Mouse (Mus musculus): ENCODE measurements around the gene Shisa8. TPM values are rescaled to one million over a fixed set of nuclear protein-coding genes. Genes with fewer than 3 reads are reported as not detected.

Gene Shisa8
- total RNA-seq, 2 experiments from 2014 or later: not detected

DNA sequence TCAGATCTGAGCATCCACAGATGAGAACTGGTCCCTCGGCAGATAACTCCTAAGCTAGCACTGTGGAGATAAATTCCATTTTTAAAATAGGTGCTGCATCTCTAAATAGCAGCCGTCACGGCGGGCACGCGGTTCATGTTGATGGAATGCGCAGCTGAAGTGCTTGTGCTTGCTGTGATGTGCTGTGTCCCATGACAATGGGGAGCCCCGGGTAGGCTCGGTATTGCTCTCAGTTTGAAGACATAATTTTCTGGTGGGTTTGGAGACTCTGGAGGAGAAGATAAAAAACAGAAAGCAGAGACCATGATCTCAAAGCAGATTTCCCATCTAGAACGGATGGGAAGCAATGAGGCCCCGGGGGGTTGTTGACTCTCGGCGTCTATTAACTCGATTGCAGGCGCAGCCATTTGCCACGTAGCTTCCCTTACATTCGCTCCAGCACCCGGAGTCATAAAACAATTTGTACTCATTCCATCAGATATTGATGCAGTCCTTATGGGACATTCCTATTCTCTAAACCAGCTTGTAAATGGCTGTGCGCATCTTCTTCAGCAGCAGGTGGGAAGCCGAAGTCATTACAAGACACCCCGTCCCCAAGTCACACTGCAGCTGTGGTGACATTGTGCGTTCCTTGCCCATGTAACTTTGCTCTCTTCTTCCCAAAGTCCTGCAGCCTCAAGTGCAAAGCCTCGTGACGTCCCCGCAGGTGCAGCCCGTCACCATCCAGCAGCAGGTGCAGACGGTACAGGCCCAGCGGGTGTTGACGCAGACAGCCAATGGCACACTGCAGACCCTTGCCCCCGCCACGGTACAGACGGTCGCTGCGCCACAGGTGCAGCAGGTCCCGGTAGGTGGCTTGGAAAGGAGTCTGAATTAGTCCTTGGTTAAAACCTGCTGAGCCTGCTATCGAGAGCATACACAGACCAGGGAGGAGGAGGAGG is 41.9 kb downstream of the Shisa8 start:
- DNase-seq: no peak

DNA sequence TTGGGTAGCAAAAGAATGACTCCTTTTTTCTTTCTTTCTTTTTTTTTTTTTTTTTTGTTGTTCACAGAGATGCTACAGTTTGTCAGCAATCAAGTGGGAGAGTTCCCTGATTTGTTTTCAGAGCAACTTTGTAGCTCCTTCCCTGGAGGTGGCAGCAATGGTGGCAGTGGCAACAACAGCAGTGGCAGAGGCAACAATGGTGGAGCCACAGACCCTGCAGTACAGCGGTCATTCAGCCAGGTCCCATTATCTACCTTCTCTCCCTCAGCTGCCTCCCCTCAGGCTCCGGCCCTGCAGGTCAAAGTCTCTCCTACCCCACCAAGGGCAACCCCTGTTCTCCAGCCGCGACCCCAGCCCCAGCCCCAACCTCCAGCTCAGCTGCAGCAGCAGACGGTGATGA is 42.9 kb downstream of the Shisa8 start:
- DNase-seq: no peak

- DNase-seq: no peak
Measured at GRCm38 (mm10) chr15:82167201-82168168, 45.1 kb downstream of the Shisa8 start.

- DNase-seq: no peak
Measured at GRCm38 (mm10) chr15:82166240-82167100, 46.1 kb downstream of the Shisa8 start.

- peak; percentile 88 for DNase-seq
Measured at GRCm38 (mm10) chr15:82165332-82166239, 47.0 kb downstream of the Shisa8 start.

GRCm38 (mm10) chr15:82164496-82164895 is 48.1 kb downstream of the Shisa8 start:
- DNase-seq: no peak

GRCm38 (mm10) chr15:82164061-82164399 is 48.6 kb downstream of the Shisa8 start:
- no peak for DNase-seq

GRCm38 (mm10) chr15:82163356-82164060 is 49.1 kb downstream of the Shisa8 start:
- no peak for DNase-seq

- no peak for DNase-seq
Measured at GRCm38 (mm10) chr15:82161965-82162600, 50.5 kb downstream of the Shisa8 start.

DNA sequence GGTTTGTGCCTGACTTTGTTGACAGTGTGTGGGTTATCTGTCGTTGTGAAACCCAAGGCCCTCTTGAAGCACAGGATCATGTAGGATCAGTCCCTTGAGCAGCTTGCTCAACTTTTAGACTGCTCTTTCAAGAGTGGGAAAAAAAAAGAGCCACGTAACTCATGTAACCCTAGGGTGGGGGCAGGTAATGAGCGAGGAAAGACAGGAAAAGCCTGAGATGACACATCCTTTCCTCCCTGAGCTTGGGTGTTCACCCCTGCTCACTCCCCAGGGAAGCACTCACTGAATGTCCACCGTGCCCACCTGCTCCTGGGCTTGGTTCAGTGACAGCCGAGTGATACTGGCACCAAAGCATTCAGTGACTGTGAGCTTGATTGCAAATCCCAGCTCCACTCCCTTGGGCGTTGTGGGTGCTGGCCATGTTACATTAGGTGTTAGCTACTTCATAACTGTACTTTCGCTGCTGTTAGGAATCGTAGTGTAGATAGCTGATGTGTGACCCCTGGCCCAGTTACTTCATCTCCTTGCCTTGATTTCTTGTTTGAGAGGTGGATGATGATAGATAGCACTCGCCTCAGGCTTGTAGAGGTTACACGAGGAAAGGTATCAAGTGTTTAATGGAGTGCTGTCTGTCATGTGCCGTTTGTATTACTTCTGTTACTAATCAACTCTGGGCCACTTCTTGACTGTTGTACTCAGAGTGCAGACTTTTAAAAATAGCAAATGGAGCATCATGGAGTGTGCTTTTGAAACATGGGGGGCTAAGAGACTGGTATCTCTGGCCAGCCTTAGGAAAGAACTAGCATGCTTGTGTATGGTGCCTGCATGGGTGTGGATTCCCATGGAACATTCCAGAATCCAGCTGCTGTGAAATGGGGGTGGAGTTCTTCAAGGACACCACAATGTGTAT is 51.6 kb downstream of the Shisa8 start:
- no peak for DNase-seq

DNA sequence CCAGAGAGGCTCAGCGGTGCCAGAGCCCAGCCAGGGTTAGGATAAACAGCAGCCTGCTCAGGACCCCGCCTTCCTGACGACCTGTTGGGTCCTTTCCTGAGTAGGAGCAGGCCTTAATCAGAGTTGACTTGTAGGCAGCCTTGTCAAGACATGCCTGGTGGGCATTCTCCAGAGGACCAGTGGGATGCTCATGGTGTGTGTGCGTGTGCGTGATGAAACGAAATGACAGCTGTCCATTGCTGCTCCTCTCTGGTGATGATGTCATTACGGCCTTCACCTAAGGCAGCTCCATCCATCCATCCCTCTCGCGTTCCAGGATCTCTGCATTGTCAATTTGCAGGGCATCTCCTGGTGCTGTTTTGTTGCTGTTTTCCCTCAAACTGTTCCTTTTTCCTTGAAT is 53.1 kb downstream of the Shisa8 start:
- DNase-seq: no peak

DNA sequence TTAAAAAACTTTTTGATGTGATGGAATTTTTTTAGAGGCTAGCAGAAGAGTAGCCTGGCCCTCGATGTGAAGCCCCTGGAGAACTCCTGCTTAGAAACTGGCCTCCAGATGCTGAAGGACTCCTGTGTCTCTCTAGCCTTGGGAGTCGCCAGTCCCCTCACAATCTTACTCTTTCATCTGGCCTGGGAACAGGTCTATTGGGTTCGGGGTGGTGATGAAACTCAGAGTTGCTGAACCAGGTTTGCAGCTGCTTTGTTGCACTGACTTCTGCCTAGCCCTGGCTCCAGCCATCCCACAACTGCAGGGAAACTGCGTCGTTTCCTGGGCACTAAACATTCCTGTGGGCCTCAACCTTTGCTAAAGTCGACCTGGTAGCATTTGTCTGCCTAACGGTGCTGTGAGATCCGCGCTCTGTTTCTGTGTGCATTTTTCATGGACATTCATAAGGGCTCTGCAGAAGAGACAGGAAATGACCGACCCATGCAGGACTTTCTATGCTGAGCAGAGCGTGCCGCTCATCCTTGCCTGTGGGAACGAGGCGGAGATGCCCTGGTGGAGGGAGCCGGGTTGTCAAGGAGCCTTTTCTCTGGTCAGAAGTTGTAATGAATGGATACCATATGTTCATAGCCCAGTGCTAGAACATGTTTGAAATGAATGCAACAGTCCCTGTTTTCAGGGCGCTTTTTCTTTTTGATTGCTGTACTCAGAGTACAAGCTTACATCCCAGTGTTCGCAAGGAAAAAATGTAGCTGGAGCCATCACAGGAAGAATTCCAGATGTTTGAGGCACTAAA is 54.2 kb downstream of the Shisa8 start:
- no peak for DNase-seq

DNA sequence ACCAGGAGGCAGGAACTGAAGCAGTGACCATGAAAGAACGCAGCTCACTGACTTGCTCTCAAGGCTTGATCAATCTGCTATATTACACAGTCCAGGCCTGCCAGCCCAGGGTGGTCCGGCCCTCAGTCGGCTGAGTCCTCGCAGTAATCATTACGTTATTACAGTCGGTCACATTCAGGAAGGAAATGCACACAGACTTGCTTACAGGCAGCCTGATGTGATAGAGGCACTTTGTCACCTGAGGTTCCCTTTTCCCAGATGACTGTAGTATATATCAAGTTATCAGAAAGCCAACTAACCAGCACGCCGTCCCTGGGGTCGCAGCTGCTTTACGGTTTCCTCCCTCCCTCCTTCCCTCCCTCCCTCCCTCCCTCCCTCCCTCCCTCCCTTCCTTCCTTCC is 55.7 kb downstream of the Shisa8 start:
- DNase-seq: no peak

- no peak for DNase-seq
Measured at GRCm38 (mm10) chr15:82156298-82156697, 56.3 kb downstream of the Shisa8 start.
